Mouse (Mus musculus): ENCODE data around the gene Brf1. TPM values are rescaled to one million over a fixed set of nuclear protein-coding genes. Genes with fewer than 3 reads are reported as not detected.
A peak's percentile ranks its signal among the peaks of the same experiment; 100 is the strongest.

Gene Brf1
- 11.5 and 16.3 TPM in 2 replicates for polyA plus RNA-seq (2012; ENCODE audit: insufficient read depth, low replicate concordance)

DNA sequence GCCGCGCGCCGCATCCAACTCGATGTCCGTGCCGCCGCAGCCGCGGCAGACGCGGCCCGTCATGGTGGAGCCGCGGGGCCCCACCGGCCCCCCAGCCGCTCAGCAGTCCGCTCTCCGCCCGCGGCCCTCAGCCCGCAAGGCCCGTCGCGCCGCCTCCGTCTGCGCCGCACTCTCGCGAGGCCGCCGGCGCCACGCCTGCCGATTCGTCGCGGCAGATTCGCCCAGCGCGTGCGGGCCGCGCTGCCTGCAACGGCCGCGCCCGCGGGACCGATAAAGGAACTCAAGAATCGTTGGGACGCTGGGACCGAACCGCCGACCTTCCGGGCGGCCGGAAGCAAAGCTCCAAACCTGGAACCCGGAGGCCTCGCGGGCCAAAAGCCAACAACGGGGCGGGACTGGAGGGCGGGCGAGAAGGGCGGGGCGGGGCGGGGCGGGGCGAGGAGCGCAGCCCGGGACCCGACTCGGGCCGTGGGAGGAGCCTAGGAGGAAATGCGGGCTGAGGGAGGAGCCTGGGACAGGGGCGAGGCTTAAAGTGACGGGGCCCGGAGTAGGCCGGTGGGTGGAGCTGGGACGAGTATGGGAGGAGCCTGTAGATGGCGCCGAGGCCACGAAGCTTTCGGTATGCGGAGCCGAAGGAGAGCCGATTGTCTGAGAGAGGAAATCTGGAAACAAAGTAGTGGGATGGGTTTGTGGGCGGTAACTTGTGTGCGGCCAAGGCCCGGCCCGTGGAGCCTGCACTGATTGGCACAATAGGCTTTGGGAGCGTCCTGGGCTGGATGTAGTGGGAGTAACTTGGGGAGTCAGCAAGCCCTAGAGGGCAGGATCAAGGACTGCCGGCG is at the start of gene Brf1:
Brf1 (minus strand) TSS at position 411 of the 839 bp plus-strand sequence.
- Histone ChIP-seq H3K36me3 (replicated peaks; ENCODE audit: low read length) (peaks cover 23% of the 10 kb centered on the region), H3K4me1 (peaks cover 33% of the 10 kb centered on the region), H3K27me3 (replicated peaks) (peaks cover 24% of the 10 kb centered on the region), H3K4me3 (replicated peaks) (peak within 1 kb of the TSS; percentile 100), H3K9me3 (peaks cover 10% of the 10 kb centered on the region)
- TF ChIP-seq FLI1 (IDR thresholded peaks at IDR 0.05; ENCODE audit: low read length) = no peak
- no peak for TF ChIP-seq GATA1 (IDR thresholded peaks at IDR 0.05; ENCODE audit: borderline replicate concordance, low read length)

DNA sequence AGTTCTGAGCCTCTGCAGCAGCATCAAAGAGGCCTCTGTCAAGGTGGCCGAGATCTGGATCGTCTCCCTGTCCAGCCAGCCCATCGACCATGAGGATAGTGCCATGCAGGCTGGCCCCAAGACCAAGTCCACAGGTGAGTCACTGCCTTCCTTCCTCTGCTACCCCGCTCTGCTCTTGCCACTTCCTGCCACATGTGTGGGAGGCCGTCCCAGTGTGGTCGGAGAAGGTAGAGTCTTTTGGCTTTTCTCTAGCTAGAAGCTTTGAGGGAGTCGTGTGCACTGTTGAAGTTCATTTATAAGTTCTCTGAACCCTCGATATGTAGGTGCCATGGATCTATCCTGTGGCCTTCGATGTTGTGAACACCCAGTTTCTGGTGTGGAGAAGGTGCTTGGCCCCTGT is 49.3 kb upstream of the Brf1 start:
- peaks cover 62% of the 10 kb centered on the region for H3K4me1 ChIP-seq
- TF ChIP-seq FLI1 (IDR thresholded peaks at IDR 0.05; ENCODE audit: low read length) (no peak), GATA1 (IDR thresholded peaks at IDR 0.05; ENCODE audit: borderline replicate concordance, low read length) (no peak)
- peaks cover 79% of the 10 kb centered on the region for H3K36me3 ChIP-seq (replicated peaks; ENCODE audit: low read length)
- no peak overlapping the region for H3K4me3 ChIP-seq (replicated peaks)
- no peaks in the 10 kb centered on the region for H3K9me3 ChIP-seq
- peaks cover 10% of the 10 kb centered on the region for H3K27me3 ChIP-seq (replicated peaks)

DNA sequence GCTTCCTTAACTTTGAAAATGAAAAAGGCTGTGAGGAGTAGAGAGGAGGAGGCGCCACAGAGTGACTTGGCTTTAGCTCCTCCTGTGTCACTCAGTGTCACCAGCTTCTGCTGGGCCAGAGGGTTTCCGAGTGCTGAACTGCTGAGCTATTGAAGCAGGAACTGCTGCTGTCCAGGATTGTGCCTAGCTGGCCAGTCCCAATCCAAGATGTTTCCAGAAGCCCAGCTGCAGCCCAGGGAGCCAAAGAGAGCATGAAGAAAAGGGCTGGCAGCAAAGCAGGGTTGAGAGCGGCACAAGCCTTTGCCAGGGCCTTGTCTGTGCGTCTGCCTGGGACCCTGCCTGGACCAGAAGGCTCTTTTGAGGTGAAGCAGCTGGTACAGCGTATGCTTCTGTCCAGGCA is 47.6 kb upstream of the Brf1 start:
- Histone ChIP-seq H3K4me1 (peaks cover 70% of the 10 kb centered on the region), H3K4me3 (replicated peaks) (no peak overlapping the region), H3K36me3 (replicated peaks; ENCODE audit: low read length) (peaks cover 69% of the 10 kb centered on the region), H3K9me3 (no peaks in the 10 kb centered on the region), H3K27me3 (replicated peaks) (peaks cover 10% of the 10 kb centered on the region)
- TF ChIP-seq GATA1 (IDR thresholded peaks at IDR 0.05; ENCODE audit: borderline replicate concordance, low read length) (no peak), FLI1 (IDR thresholded peaks at IDR 0.05; ENCODE audit: low read length) (no peak)

GRCm38 (mm10) chr12:113046861-113047260 is 46.4 kb upstream of the Brf1 start:
- H3K4me3 ChIP-seq (replicated peaks) = peak overlapping the region; percentile 60
- no peak for TF ChIP-seq FLI1 (IDR thresholded peaks at IDR 0.05; ENCODE audit: low read length)
- TF ChIP-seq GATA1 (IDR thresholded peaks at IDR 0.05; ENCODE audit: borderline replicate concordance, low read length) = no peak
- H3K9me3 ChIP-seq = no peaks in the 10 kb centered on the region
- H3K27me3 ChIP-seq (replicated peaks) = peaks cover 10% of the 10 kb centered on the region
- peaks cover 59% of the 10 kb centered on the region for H3K36me3 ChIP-seq (replicated peaks; ENCODE audit: low read length)
- H3K4me1 ChIP-seq = peaks cover 73% of the 10 kb centered on the region

- H3K4me3 ChIP-seq (replicated peaks) = no peak overlapping the region
- H3K27me3 ChIP-seq (replicated peaks) = peaks cover 11% of the 10 kb centered on the region
- H3K4me1 ChIP-seq = peaks cover 70% of the 10 kb centered on the region
- TF ChIP-seq GATA1 (IDR thresholded peaks at IDR 0.05; ENCODE audit: borderline replicate concordance, low read length) (no peak), FLI1 (IDR thresholded peaks at IDR 0.05; ENCODE audit: low read length) (no peak)
- H3K9me3 ChIP-seq = no peaks in the 10 kb centered on the region
- H3K36me3 ChIP-seq (replicated peaks; ENCODE audit: low read length) = peaks cover 41% of the 10 kb centered on the region
Measured at GRCm38 (mm10) chr12:113044916-113045677, 44.6 kb upstream of the Brf1 start.

GRCm38 (mm10) chr12:113042543-113042942 is 42.0 kb upstream of the Brf1 start:
- Histone ChIP-seq H3K36me3 (replicated peaks; ENCODE audit: low read length) (peaks cover 23% of the 10 kb centered on the region), H3K9me3 (no peaks in the 10 kb centered on the region), H3K4me3 (replicated peaks) (no peak overlapping the region), H3K27me3 (replicated peaks) (peaks cover 6% of the 10 kb centered on the region), H3K4me1 (peaks cover 59% of the 10 kb centered on the region)
- TF ChIP-seq GATA1 (IDR thresholded peaks at IDR 0.05; ENCODE audit: borderline replicate concordance, low read length) (no peak), FLI1 (IDR thresholded peaks at IDR 0.05; ENCODE audit: low read length) (no peak)

GRCm38 (mm10) chr12:113041481-113042439 is 41.3 kb upstream of the Brf1 start:
- Histone ChIP-seq H3K36me3 (replicated peaks; ENCODE audit: low read length) (peaks cover 15% of the 10 kb centered on the region), H3K4me3 (replicated peaks) (no peak overlapping the region), H3K9me3 (no peaks in the 10 kb centered on the region), H3K27me3 (replicated peaks) (peaks cover 6% of the 10 kb centered on the region), H3K4me1 (peaks cover 55% of the 10 kb centered on the region)
- no peak for TF ChIP-seq FLI1 (IDR thresholded peaks at IDR 0.05; ENCODE audit: low read length)
- no peak for TF ChIP-seq GATA1 (IDR thresholded peaks at IDR 0.05; ENCODE audit: borderline replicate concordance, low read length)

DNA sequence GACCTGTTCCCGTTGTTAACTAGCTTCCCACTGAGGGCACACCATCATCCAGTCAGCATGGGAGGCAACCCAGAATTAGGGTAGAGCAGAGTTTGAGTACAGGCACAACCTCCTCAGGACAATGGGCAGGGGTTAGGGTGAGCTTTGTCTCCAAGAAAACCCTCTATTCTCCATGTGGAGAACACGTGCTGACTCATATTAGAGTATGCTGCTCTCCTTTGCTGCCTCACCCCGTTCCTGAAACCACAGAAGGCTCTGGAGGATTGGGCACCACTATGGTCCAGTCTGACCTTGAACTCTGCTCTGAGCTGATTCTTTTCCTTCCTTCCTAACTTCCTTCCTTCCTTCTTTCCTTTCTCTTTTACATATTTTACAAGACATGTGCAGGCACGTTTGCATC is 37.9 kb upstream of the Brf1 start:
- H3K27me3 ChIP-seq (replicated peaks) = peaks cover 10% of the 10 kb centered on the region
- H3K9me3 ChIP-seq = no peaks in the 10 kb centered on the region
- no peak for TF ChIP-seq GATA1 (IDR thresholded peaks at IDR 0.05; ENCODE audit: borderline replicate concordance, low read length)
- TF ChIP-seq FLI1 (IDR thresholded peaks at IDR 0.05; ENCODE audit: low read length) = no peak
- H3K4me3 ChIP-seq (replicated peaks) = no peak overlapping the region
- peaks cover 4% of the 10 kb centered on the region for H3K36me3 ChIP-seq (replicated peaks; ENCODE audit: low read length)
- peaks cover 32% of the 10 kb centered on the region for H3K4me1 ChIP-seq

DNA sequence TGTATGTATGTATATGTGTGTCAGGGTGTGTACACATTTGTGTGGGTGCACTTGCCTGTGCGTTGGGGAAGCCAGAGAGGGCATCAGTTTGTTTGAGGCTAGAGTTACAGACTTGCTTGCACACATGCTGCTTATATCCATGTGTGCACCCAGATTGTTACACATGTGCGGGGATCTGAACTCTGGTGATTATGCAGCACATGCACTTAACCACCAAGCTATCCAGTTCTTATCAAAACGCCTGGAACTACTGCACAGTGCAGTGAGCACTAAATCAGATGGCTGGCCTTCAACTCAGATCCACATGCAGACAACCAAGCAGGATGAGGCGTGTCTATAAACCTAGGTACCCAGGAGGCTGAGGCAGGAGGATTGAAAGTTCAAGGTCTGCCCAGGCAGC is 36.5 kb upstream of the Brf1 start:
- TF ChIP-seq GATA1 (IDR thresholded peaks at IDR 0.05; ENCODE audit: borderline replicate concordance, low read length) (no peak), FLI1 (IDR thresholded peaks at IDR 0.05; ENCODE audit: low read length) (no peak)
- Histone ChIP-seq H3K4me3 (replicated peaks) (no peak overlapping the region), H3K36me3 (replicated peaks; ENCODE audit: low read length) (peaks cover 11% of the 10 kb centered on the region), H3K27me3 (replicated peaks) (peaks cover 23% of the 10 kb centered on the region), H3K9me3 (no peaks in the 10 kb centered on the region), H3K4me1 (peaks cover 37% of the 10 kb centered on the region)
